Mouse (Mus musculus) embryo, embryonic 11.5 days (tissue): ENCODE measurements around the gene Yju2.
"Not testable (repeated sequence)": the region's sequence is repeated elsewhere in the genome, so short reads cannot be mapped to it uniquely, and the experiment has no call there.

Experiments
- DNase-seq: peaks from one replicate; pipeline ENCODE4 v3.0.0-alpha.2; 2012; ENCODE audit warnings: low read depth, low spot score

Gene Yju2

DNA sequence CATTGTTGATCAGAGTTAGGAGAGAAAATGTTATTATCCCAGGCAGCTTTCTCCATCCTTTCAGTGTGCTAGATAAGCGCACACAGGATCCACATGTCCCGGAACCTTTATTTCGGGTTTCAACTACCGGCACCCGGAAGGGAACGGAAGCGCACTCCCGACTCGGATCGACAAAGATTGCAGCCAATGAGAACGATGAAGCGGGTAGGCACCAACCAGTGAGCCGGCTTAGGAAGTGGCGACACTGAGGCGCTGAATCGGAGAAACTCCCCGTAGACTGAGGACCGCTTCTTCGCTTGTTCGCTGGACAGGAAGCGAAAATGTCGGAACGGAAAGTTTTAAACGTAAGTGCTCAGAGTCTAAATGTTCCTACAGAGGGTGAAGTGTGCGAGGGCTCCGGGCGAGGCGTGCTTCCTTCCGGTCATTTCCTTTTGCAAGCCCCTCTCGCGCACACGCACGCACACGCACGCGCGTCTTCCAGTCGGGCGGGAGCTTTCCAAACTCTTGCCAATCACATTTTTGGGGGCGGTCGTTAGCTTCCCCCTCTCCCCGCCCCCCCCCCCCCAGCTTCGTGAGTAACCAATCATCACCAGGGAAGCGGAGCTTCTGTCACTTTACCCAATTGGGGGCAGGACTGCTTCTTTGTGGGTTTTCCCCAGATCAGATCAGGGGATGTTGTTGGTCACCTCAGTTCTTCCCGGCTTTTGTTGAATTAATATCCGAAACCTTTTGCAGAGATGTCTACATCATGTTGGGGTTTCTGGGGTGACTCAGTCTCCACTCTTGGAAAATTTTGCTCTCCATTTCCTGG is at the start of gene Yju2:
TSS of gene Yju2 (plus strand) at position 182 of the 811 bp plus-strand sequence.
- DNase-seq = peak; percentile 90

DNA sequence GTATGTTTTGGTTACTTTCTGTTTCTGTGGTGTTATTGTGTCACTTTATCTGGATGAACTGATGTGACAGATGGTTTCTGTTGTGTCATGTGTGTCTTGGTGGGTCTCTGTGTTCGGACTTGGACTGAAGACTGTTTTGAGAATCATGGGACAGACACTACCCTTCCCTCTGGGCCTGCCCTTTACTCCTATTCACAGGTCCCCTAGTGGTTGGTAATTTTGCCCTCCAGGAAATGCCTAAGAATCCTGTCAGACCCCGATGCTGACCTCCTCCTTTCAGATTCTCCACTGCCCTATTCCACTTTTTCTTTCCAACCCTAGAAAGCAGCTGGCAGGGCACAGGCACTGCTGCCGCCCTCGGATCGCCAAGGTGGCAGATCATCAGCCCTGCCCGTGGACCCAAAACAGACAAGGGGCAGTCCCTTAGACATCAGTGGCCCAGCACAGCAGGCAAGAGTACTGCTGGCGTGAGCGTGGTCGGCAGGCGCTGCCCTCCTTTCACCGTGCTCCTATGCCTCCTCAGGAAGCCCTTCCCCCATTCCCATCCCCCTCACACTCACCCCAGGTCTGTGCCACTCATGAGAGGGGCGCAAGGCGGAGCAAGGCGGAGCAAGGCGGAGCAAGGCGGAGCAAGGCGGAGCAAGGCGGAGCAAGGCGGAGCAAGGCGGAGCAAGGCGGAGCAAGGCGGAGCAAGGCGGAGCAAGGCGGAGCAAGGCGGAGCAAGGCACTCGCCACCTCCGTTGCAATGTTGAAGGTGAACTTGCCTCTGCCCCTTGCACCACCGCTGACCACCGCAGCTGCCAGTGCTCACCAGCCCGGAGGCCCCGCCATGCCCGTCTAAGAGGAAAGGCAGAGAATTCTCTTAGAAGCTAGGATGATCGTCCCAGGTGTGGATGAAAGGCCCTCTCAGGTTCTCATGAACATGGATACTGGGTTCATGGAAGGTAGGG is 27.1 kb upstream of the Yju2 start:
- peak; percentile 74 for DNase-seq

DNA sequence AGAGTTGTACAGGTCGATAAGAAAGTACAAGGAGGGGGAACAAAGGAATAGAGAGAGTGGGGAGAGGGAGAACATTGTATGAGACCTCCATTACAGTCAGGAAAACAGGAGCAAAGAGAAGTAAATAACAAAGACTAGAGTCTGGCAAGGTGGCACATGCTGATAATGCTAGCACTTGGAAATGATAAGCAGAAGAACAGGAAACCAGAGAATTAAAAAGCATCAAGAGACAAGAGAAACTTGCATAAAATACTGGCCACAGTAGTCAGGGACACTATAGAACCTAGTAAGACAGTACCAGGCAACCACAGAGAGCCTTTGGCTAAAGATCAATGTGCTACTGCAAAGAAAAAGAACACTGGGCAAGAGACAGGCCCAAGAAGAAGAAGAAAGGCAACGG is 26.3 kb upstream of the Yju2 start:
- no peak for DNase-seq

DNA sequence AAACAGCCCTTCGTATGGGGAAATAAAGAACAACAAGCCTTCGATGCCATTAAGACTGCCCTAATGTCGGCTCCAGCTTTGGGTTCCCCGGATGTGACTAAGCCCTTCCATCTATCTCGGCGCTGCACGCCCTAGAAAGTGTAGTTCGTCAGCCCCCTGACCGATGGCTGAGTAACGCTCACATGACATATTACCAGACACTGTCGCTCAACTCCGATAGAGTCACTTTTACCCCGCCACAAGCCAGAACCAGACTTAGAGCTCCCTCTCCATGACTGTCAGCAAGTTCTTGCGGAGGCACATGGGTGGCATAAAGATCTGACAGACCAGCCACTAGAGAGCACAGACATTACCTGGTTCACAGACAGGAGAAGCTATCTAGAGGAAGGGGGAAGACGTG is 25.7 kb upstream of the Yju2 start:
- DNase-seq = no peak

DNA sequence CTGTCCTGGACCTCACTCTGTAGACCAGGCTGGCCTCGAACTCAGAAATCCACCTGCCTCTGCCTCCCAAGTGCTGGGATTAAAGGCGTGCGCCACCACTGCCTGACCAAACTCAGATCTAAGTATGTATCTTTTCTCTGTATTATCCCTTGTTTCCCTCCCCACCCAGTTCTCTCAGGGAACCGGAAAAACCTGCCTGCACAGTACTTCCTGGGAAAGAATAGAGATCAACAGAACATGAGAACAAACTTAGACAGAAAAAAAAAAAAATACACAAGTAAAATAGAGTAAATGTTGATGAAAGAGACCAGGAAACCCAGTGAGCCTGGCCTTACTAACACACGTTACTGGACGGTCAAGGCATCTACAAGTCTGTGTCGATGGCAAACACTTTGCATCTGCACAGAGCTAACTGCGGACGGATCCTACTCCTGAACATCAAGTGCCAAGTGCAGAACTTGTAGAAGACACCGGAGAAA is 14.5 kb upstream of the Yju2 start:
- DNase-seq = not testable (repeated sequence)

DNA sequence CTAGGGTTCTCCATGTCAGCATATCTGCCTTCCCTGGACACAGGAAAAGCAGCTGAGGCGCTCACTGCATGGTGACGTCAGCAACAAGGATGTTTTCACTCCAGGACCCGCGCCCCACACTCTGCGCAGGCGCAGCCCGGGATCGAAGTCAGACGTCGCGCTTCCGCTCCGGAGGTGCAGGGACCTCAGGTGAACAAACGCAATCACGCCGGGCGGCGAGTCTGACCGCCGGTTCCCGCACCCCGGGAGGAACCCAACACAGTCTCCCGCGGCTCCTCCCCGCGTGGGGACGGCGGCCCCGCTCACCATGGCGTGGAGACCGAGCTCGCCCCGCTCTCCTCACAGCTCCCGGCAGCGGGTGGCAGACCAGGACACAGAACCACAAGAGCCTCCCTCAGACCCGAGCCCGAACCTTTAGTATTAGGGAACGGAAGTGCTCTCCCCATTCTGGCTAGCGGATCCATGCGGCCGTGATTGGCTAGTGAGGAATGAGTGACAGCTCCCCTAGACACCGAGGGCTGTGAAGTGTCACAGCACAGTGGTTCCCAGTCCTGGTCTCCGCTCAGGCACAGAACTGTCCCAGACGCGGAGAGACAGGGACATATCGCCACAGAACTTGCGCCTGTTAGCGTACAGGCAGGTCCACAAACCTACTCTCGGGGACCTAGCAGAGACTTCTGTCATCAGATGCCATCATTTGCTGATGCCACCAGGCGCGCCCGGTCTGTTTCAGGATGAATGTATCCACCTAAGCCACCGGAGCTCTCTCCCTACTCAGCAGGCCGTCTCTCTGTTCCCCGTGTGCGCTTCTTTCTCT is 13.8 kb upstream of the Yju2 start:
- not testable (repeated sequence) for DNase-seq

DNA sequence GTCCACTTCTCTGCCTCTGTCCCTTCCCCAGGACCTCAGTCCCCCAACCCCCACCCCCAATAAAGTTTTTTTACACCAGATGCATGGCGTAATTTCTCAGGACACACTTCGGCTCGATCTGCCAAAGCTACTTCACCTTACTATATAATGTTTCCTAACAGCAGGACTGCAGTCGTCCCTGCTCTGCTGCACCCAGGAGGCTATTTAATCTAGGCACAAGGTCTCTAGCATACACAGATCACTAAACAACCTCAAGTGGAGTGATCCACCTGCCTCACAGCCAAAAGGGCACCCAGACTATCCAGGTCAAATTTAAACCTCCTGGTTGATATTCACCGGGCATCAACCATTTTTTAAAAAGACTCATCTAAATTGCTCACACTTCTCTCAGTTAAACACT is 13.2 kb upstream of the Yju2 start:
- DNase-seq = no peak

DNA sequence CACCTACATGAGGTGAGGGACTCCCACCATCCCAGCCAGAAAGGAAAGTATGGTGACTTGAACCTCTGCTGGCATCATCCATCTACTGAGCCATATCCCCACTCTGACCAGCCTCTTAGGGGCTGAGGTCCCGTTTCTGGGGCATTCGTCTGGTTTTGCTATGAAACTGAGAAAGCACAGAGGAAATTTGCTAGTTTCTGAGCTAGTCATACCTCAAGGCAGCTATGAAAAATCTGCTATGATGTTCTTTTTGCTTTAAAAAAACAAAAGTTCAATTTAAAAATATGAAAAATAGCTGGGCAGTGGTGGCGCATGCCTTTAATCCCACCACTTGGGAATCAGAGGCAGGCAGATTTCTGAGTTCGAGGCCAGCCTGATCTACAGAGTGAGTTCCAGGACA is 10.3 kb upstream of the Yju2 start:
- DNase-seq = no peak

DNA sequence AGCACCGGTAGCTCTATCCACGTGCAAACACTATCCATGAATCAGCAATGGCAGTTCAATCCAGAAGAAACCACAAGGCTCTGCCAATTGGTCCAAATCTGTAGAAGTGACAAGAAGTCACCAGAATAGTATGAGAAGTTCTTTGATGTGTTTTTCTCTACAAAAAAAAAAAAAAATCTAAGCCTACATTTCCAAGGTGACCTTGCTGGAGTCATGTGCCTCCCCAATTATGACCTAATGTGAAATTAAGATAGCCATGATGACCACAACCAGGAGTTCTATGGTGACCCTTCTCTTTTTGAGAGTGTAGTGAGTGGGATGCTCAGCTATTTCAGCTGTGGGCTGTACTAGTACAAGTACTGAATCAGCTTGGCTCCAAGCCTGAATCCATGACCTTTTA is 9.5 kb upstream of the Yju2 start, which contains the start of gene Zfp119b:
TSS of gene Zfp119b (minus strand) at position 101 of the 400 bp plus-strand sequence.
- DNase-seq = no peak

DNA sequence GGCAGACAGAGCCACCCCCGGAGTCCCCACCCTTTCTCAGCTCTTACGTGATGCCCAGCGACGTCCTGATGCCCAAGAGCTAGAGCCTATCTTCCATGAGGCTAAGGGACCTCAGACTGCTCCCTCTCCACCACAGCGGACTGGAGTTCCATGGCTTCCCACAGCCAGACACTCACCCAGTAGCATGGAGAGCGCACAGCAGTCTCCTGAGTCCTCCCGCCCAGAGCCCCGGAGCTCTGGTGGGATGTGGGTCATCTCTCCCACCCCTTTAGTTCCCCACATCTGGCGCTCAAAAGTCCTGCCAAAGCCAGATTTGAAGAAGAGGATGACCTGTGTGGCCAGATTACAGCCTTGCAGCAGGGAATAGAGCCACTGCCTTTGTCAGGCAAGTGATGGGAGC is 8.3 kb upstream of the Yju2 start:
- no peak for DNase-seq

DNA sequence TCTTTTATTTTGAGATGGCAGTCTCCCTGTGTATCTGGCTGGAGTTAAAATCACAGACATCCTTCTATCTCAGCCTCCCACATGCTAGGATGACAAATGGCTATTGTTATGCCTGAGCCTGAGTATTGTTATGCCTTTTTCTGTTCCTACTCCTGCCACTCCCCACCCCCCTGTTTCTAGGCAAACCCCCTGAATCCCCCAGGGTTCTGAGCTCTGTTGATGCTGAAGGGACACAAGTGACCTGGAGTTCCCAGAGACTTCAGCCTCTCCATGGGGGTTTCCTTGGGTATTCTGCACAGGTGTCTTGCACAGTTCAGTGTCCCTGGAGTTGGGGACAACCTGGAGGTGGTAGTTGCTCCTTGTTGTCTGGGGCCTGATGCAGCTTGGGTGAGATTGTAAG is 6.9 kb upstream of the Yju2 start:
- DNase-seq = no peak

DNA sequence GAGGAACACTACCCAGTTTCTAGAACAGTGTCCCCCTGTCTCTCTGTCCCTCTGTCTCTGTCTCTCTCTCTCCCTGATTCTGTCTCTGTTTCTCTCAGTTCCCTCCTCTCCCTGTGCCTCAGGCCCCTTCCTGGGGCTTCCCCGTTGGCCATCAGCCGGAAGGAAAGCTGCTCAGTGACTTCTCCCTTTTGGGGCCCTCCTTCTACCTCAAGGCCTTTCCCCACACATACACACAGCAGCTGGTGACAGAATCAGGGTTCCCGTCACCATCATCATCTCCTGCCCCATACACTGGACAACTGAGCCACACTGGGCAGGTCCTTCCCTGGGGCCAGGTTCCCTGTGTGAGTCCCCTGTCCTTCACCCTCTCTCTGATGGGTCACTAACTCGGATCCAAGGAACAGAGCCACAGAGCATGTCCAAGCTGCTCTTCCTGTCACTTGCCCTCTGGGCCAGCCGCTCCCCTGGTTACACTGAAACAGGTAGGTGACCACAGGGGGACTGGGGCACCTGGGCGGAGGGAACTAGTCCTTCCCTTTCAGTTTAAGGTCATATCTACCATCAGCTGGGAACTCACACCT is 6.4 kb upstream of the Yju2 start, which contains the start of gene Ebi3:
TSS of gene Ebi3 (plus strand) at position 194 of the 581 bp plus-strand sequence.
- no peak for DNase-seq

DNA sequence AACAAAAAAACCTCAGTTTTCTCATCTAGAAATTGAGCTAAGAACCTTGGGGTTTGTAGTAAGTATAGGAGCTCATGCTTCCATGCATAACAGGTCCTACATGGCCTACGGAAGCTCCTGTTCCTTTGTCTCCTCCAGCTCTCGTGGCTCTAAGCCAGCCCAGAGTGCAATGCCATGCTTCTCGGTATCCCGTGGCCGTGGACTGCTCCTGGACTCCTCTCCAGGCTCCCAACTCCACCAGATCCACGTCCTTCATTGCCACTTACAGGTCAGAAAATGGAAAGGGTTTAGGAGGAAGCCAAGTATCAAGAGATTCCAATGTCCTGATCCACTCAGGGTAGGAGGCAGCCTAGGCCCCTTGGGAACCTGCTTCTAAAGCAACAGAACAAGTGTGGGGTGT is 5.1 kb upstream of the Yju2 start:
- no peak for DNase-seq

DNA sequence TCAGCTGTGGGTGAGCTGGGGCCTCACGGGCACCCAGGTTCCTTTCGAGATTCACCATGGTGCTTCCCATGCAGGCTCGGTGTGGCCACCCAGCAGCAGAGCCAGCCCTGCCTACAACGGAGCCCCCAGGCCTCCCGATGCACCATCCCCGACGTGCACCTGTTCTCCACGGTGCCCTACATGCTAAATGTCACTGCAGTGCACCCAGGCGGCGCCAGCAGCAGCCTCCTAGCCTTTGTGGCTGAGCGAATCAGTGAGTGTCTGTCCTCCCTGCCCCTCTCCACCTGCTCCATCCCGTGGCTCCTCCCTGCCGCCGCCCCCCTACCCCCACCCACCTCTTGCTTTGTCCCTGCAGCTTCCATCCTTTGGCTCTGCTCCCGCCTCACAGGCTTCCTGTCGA is 4.7 kb upstream of the Yju2 start:
- no peak for DNase-seq

DNA sequence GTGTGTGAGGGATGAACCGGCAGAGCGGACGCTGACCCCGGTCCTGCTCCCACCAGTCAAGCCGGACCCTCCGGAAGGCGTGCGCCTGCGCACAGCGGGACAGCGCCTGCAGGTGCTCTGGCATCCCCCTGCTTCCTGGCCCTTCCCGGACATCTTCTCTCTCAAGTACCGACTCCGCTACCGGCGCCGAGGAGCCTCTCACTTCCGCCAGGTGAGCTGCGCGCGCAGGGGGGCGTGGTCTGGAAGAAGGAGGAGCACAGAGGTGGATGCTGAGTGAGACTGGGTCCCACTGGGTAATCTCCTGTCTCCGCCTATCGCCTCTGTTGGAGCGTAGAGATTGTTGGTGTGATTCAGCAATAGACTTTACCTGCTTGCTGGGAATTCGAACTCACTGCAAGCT is 2.8 kb upstream of the Yju2 start:
- no peak for DNase-seq

DNA sequence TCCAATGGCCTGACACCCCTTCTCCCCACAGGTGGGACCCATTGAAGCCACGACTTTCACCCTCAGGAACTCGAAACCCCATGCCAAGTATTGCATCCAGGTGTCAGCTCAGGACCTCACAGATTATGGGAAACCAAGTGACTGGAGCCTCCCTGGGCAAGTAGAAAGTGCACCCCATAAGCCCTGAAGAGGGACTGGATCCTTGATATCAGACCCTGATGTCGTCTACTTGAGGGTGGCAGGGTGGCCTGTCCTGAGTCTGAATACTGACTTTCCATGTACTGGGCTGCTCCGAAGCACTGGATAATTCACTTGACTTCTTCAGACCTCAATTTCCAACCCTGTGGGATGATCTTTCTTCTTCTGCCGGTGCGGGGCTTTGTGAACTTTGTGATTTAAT is 2.3 kb upstream of the Yju2 start:
- no peak for DNase-seq

DNA sequence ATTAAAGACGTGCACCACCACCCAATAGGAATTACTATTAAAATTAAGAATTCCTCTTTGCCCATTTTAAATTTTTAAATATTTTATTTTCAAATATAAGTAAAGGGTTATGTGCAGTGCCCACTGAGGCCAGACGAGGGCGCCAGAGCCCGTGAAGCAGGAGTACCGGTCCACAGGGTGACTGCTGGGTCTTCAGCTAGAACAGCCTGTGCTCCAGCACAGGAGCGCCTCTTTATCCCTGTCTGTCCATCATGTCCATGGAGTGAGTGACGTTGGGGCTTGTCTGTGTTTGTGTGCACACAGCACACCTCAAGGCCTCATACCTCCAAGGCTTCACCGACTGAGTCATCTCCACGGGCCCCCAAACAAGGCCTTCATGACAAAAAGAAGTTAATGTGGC is 1.7 kb upstream of the Yju2 start:
- DNase-seq = no peak

DNA sequence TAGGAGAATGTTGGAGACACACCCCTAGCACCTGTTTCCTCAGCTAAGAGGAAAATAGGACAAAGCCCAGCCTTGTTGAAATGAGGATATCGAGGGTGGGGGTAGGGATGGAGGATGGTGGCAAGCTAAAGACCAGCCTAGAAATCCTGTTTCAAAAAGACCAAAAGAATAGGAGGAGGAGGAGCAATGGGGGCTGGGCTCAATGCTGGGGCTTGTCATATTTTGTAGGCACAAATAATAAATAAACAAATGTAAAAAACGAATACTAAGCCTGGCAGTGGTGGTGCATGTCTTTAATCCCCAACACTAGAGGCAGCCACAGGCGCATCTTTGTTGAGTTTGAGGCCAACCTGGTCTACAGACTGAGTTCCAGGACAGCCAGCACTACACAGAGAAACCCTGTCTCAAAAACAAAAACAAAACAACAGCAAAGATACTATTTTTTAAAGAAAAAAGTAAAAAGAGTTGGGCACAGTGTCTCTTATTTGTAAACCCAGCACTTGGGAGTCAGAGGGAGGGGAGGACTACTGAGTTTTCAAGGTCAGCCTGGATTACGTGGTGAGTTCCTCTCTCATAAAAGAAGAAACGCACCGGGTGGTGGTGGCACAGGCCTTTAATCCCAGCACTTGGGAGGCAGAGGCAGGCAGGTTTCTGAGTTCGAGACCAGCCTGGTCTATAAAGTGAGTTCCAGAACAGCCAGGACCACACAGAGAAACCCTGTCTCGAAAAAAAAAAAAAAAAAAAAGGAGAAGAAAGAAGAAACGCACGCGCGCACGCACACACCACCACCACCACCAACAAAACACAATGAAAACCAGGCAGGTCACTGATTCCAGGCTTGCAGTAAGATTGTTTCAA is 944 bp upstream of the Yju2 start:
- no peak for DNase-seq

DNA sequence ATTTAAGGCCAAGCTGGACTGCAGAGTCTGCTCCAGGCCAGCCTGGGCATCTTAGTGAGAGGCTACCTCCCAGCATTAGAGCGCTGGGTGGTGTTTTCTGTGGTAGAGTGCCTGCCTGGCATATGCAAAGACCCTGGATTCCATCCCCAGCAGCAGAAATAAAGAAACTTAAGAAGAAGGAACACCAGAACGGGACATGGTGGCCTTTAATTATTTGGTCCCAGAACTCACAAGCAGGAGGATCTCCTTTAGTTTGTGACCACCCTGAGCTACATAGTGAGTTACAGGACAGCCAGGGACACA is 364 bp upstream of the Yju2 start:
- no peak for DNase-seq

DNA sequence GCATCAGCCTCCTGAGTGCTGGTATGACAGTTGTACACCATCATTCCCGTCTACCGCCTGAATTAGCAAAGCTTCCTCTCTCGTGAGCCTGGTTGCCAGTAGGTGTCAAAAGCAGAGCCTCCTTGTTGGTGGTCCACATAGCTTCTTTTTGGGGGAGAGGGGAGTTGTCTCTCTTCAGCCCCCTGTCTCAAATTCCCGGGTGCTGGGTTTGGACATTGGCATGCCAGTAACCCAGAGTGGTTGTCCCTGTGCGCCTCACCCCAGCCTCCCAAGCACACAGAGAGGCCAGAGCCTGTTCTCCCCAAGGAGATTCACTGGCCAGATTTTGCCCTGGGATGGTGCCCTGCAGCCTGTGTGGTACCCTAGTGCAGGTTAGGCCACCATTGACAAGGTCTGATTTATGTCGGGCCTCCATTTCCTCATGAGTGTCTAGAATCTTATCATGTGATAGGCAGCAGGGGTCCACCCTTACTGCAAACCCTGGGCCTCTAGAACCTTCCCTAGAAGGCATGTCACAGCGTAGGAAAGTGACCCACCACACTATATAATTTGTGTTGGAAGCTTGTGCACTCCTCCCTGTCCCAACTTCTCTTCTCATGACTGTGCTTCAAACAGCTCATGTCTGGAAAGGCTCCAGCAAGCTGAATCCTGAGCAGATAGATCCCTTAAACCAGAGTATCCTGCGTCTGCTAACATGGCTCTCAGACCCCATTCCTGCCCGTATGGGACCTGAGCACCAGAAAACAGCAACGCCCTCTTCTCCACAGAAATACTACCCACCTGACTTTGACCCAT is 1.2 kb downstream of the Yju2 start:
- no peak for DNase-seq
